Mouse (Mus musculus): ENCODE results near the gene Tent2. TPM values are rescaled to one million over a fixed set of nuclear protein-coding genes. Genes with fewer than 3 reads are reported as not detected.

The Tent2 gene
- polyA plus RNA-seq (2015; fragmentation: Nextera tagmentation; extraction: Ambion mirVana): 52.6 and 55.4 TPM in 2 replicates

DNA sequence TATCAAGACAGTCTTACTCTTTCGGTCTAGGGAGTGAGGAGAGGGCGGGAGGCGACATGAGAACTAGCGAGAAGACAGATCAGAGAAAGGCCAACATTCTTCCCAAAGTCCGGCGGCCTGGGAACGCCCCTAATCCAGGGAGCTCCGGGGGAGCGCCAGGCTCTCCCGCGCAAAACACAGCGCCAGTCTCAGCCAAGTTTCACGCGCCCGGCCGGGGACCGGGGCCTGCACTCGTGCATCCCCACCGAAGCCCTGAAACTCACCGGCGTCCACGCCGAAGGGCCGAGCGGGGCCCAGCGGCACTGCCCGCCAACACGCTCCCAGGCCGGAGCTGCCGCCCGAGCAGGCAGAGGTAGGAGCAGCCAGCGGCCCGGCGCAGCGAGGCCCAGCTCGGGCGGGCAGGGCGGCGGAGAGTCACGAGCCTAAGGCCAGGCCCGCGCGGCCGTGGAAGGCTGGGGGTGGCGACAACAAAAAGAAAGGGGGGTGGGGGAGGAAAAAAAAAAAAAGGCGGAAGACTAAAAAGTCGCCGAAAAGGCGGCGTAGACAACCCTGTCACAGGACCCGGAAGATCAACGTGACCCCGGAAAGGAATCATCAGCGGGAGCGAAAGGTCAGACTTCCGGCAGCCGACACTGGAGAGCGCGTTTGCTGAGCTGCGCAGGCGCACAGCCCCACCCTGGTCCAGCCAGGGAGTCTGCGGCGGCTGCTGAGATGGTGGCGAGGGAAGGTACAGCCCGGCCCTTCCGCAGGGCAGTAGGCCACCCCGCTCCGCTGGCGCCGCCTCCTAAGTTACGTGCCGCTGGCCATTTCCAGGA is at the start of gene Tent2:
Tent2 (minus strand) TSS at position 555 of the 815 bp plus-strand sequence.
- H3K36me3 ChIP-seq (ENCODE audit: control insufficient read depth, insufficient read depth, low read length): no peaks in the 10 kb centered on the region
- H3K4me1 ChIP-seq (replicated peaks; ENCODE audit: control insufficient read depth, insufficient read depth, low read length): peaks cover 16% of the 10 kb centered on the region
- ATAC-seq (ENCODE audit: low read depth): peak; percentile 99
- H3K4me2 ChIP-seq (ENCODE audit: low read depth, low read length): peak within 1 kb of the TSS; percentile 76
- H3K4me3 ChIP-seq (ENCODE audit: low read length): peak within 1 kb of the TSS; percentile 83
- peak within 1 kb of the TSS; percentile 97 for H3K27ac ChIP-seq (ENCODE audit: low read length)
- WGBS: under 1% methylated on average over 66 of the region's 72 CpGs
- H3K27me3 ChIP-seq (ENCODE audit: control insufficient read depth, insufficient read depth, low read depth, low read length): no peaks in the 10 kb centered on the region
- no peaks in the 10 kb centered on the region for H3K9me3 ChIP-seq (ENCODE audit: control insufficient read depth, low read length)
- H3K9ac ChIP-seq (ENCODE audit: low read length): peak within 1 kb of the TSS; percentile 97

DNA sequence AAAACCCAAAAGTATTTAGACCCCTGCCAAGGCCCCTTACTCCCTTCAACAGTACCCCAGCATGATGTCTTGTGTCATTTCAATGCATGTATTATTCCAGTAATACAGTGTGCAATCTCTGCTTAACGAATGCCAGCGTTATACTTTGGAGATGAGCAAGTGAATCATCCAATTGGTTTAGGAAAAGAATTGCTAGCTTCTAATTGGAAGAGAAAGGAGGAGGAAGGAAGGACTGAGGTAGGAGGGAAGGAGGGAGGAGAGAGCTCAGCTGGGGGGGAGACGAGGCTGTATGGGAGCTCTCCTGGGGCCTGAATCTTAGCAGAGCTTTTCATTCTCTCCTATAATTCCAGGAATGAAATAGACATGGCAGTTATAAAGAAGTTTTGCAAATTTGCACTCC is 49.0 kb upstream of the Tent2 start:
- no peaks in the 10 kb centered on the region for H3K27me3 ChIP-seq (ENCODE audit: control insufficient read depth, insufficient read depth, low read depth, low read length)
- ATAC-seq (ENCODE audit: low read depth): no peak
- WGBS: 82% methylated on average over 3 of the region's 3 CpGs
- peaks cover 3% of the 10 kb centered on the region; the same call in 1 of the 2 replicates for H3K4me1 ChIP-seq (replicated peaks; ENCODE audit: control insufficient read depth, insufficient read depth, low read length)
- H3K4me3 ChIP-seq (ENCODE audit: low read length): no peak overlapping the region
- no peaks in the 10 kb centered on the region for H3K9me3 ChIP-seq (ENCODE audit: control insufficient read depth, low read length)
- no peak overlapping the region for H3K9ac ChIP-seq (ENCODE audit: low read length)
- H3K27ac ChIP-seq (ENCODE audit: low read length): no peak overlapping the region
- no peaks in the 10 kb centered on the region for H3K36me3 ChIP-seq (ENCODE audit: control insufficient read depth, insufficient read depth, low read length)
- no peak overlapping the region for H3K4me2 ChIP-seq (ENCODE audit: low read depth, low read length)

DNA sequence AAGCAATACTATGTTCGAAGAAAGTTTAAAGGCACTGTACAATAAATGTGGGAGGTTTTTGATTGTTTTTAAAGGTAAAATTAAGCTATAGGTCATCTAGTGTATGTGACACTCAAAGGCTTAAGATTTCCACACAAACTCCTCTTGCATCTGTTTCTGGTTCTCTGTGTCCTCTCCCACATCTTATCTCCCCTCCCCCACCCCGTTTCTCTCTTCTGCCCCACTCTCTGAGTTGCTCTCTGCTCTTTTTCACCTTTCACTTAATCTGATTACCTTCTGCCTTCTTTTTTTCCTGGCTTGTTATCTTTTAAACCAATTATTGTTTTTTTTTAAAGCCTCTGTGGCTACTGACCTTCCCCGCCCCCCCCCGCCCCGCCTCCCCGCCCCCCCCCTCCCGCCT is 47.4 kb upstream of the Tent2 start:
- Histone ChIP-seq H3K27me3 (ENCODE audit: control insufficient read depth, insufficient read depth, low read depth, low read length) (no peaks in the 10 kb centered on the region), H3K9ac (ENCODE audit: low read length) (no peak overlapping the region), H3K4me1 (replicated peaks; ENCODE audit: control insufficient read depth, insufficient read depth, low read length) (peaks cover 3% of the 10 kb centered on the region; the same call in 1 of the 2 replicates), H3K36me3 (ENCODE audit: control insufficient read depth, insufficient read depth, low read length) (no peaks in the 10 kb centered on the region), H3K27ac (ENCODE audit: low read length) (no peak overlapping the region), H3K9me3 (ENCODE audit: control insufficient read depth, low read length) (no peaks in the 10 kb centered on the region), H3K4me3 (ENCODE audit: low read length) (no peak overlapping the region), H3K4me2 (ENCODE audit: low read depth, low read length) (no peak overlapping the region)
- no peak for ATAC-seq (ENCODE audit: low read depth)
- 48% methylated on average over 2 of the region's 7 CpGs for WGBS

DNA sequence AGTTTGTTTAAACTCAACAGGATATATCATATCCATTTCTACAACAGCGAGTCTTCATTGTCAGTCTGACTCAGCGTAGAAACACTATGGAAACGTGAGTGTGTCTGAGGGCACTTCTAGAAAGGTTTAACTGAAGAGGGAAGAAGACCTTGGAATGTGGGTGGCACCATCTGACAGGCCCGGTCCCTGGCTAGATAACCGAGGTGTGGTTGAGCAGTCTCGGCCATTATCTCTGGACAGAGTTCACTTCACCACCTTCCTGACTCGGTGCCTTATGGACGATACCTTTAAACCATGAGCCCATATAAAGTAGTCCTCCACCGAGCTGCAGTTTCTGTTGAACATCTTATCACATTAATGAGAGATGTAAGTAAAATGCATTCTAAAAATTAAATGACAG is 46.9 kb upstream of the Tent2 start:
- Histone ChIP-seq H3K4me3 (ENCODE audit: low read length) (no peak overlapping the region), H3K4me1 (replicated peaks; ENCODE audit: control insufficient read depth, insufficient read depth, low read length) (peaks cover 3% of the 10 kb centered on the region; the same call in 1 of the 2 replicates), H3K36me3 (ENCODE audit: control insufficient read depth, insufficient read depth, low read length) (no peaks in the 10 kb centered on the region), H3K9ac (ENCODE audit: low read length) (no peak overlapping the region), H3K27me3 (ENCODE audit: control insufficient read depth, insufficient read depth, low read depth, low read length) (no peaks in the 10 kb centered on the region), H3K9me3 (ENCODE audit: control insufficient read depth, low read length) (no peaks in the 10 kb centered on the region), H3K27ac (ENCODE audit: low read length) (no peak overlapping the region), H3K4me2 (ENCODE audit: low read depth, low read length) (no peak overlapping the region)
- 43% methylated on average over 9 of the region's 9 CpGs for WGBS
- no peak for ATAC-seq (ENCODE audit: low read depth)

DNA sequence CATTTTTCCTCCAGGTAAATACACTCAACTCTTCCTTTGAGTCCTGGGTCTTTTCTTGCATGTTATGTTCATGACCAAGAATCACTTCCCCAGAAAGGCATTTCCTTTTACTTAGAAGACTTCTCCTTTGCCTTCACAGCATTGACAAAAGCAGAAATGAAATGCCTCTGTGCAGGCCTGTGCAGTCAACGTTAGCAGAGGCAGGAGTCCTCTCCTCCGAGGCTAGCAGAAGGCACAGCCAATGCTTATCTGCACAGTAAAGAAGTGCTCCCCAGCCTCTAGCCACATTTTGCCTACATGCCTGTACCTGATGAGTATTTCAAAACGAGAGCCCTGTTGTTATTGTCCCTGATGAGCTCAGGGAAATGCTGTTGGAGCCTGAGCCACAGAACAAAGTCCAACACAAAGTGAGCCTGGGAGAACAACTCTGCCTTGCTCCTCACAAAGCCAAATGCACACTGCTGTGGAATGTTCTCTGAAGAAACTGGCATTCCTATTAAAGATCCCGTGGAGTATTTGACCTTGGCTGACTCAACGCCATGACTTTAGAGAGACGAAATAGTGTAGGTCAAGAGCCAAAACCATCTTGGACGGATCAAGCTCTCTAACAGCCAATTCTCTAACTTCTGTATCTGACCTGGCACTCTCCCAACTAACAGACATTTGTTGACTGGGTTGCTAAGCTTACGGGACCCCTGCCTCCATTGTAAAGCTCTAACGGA is 45.7 kb upstream of the Tent2 start:
- ATAC-seq (ENCODE audit: low read depth): peak; percentile 95
- H3K36me3 ChIP-seq (ENCODE audit: control insufficient read depth, insufficient read depth, low read length): no peaks in the 10 kb centered on the region
- no peak overlapping the region for H3K9ac ChIP-seq (ENCODE audit: low read length)
- peaks cover 3% of the 10 kb centered on the region; the same call in 1 of the 2 replicates for H3K4me1 ChIP-seq (replicated peaks; ENCODE audit: control insufficient read depth, insufficient read depth, low read length)
- H3K9me3 ChIP-seq (ENCODE audit: control insufficient read depth, low read length): no peaks in the 10 kb centered on the region
- H3K4me2 ChIP-seq (ENCODE audit: low read depth, low read length): no peak overlapping the region
- H3K27me3 ChIP-seq (ENCODE audit: control insufficient read depth, insufficient read depth, low read depth, low read length): no peaks in the 10 kb centered on the region
- 40% methylated on average over 9 of the region's 9 CpGs for WGBS
- H3K4me3 ChIP-seq (ENCODE audit: low read length): no peak overlapping the region
- H3K27ac ChIP-seq (ENCODE audit: low read length): peak overlapping the region; percentile 36; the same call in 1 of the 2 replicates

DNA sequence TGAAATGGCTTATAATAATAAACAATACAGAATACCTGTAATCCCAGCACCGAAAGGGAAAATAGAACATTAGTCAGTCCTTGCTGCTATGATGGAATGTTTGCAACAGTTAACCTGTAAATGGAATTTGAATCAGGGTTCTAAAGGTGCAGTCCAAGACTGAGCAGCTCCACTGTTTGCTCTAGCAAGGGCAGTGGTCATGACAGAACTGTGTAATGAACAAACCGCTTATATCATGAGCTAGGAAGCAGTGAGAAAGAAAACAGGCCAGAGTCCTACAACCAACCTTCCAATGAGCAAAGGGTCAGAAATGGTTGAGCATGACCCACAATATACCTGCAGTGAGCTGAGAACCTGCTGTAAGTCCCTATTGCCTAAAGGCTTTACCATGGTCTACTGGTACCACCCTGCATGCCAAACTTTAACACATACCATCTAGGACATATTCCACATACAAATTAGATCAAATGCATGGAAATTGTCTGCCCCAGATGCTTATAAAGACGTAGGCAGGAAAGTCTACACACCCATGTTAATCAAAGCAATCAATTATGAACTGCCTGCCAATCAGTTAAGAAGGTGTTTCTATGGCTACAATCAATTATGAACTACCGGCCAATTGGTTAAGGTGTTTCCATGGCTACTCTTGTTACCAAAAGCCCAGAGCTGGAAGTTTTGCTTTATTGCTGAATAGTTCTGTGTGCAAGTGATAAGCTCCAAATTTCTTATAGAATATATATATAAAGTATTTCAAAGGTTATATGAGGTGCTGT is 42.3 kb upstream of the Tent2 start:
- 84% methylated on average over 4 of the region's 4 CpGs for WGBS
- ATAC-seq (ENCODE audit: low read depth): no peak
- Histone ChIP-seq H3K36me3 (ENCODE audit: control insufficient read depth, insufficient read depth, low read length) (no peaks in the 10 kb centered on the region), H3K9me3 (ENCODE audit: control insufficient read depth, low read length) (no peaks in the 10 kb centered on the region), H3K9ac (ENCODE audit: low read length) (no peak overlapping the region), H3K4me1 (replicated peaks; ENCODE audit: control insufficient read depth, insufficient read depth, low read length) (peaks cover 3% of the 10 kb centered on the region; the same call in 1 of the 2 replicates), H3K27ac (ENCODE audit: low read length) (no peak overlapping the region), H3K4me3 (ENCODE audit: low read length) (no peak overlapping the region), H3K27me3 (ENCODE audit: control insufficient read depth, insufficient read depth, low read depth, low read length) (no peaks in the 10 kb centered on the region), H3K4me2 (ENCODE audit: low read depth, low read length) (no peak overlapping the region)

DNA sequence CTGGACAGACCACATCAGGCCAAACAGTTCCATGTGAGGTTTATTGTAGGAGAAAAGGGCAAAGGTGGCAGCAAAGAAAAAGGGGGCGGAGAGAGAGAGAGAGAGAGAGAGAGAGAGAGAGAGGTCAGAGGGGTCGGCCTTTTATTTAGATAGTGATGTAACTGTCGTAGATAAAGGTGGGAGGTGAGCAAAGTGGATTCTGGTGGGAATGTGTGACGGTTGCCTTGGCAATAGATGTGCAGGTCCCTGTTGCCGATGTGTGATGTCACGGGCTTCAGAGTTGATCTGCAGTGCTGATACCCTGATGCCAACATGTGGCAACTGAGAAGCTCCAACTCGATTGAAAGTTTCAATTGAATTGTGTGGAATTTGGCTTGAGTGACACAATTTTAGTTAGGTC is 40.1 kb upstream of the Tent2 start:
- no peak overlapping the region for H3K9ac ChIP-seq (ENCODE audit: low read length)
- no peaks in the 10 kb centered on the region for H3K9me3 ChIP-seq (ENCODE audit: control insufficient read depth, low read length)
- H3K36me3 ChIP-seq (ENCODE audit: control insufficient read depth, insufficient read depth, low read length): no peaks in the 10 kb centered on the region
- H3K4me2 ChIP-seq (ENCODE audit: low read depth, low read length): no peak overlapping the region
- H3K4me3 ChIP-seq (ENCODE audit: low read length): no peak overlapping the region
- no peaks in the 10 kb centered on the region for H3K4me1 ChIP-seq (replicated peaks; ENCODE audit: control insufficient read depth, insufficient read depth, low read length)
- no peak for ATAC-seq (ENCODE audit: low read depth)
- 71% methylated on average over 7 of the region's 7 CpGs for WGBS
- no peak overlapping the region for H3K27ac ChIP-seq (ENCODE audit: low read length)
- no peaks in the 10 kb centered on the region for H3K27me3 ChIP-seq (ENCODE audit: control insufficient read depth, insufficient read depth, low read depth, low read length)

DNA sequence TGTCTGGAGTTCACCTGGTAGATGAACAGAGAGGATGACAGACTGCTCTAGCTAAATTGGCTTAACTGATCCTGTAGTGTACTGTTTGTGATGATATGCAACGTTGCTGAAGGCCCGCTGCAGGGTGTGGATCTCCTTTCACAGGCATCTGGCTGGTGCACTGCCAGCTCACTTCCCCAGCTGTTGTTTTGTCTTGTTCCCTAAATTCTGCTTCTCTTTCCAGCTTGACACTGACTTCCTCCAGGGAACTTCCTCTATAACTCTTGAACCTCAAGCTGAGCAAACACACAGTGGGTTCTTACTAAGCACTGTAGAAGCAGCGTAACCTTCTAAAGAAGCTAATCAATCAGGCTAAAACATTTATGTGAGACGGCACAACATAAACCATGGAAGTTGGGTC is 38.8 kb upstream of the Tent2 start:
- no peaks in the 10 kb centered on the region for H3K27me3 ChIP-seq (ENCODE audit: control insufficient read depth, insufficient read depth, low read depth, low read length)
- H3K4me2 ChIP-seq (ENCODE audit: low read depth, low read length): no peak overlapping the region
- no peaks in the 10 kb centered on the region for H3K36me3 ChIP-seq (ENCODE audit: control insufficient read depth, insufficient read depth, low read length)
- H3K4me1 ChIP-seq (replicated peaks; ENCODE audit: control insufficient read depth, insufficient read depth, low read length): no peaks in the 10 kb centered on the region
- 43% methylated on average over 4 of the region's 4 CpGs for WGBS
- no peak overlapping the region for H3K9ac ChIP-seq (ENCODE audit: low read length)
- H3K9me3 ChIP-seq (ENCODE audit: control insufficient read depth, low read length): no peaks in the 10 kb centered on the region
- H3K4me3 ChIP-seq (ENCODE audit: low read length): no peak overlapping the region
- no peak overlapping the region for H3K27ac ChIP-seq (ENCODE audit: low read length)
- ATAC-seq (ENCODE audit: low read depth): no peak

DNA sequence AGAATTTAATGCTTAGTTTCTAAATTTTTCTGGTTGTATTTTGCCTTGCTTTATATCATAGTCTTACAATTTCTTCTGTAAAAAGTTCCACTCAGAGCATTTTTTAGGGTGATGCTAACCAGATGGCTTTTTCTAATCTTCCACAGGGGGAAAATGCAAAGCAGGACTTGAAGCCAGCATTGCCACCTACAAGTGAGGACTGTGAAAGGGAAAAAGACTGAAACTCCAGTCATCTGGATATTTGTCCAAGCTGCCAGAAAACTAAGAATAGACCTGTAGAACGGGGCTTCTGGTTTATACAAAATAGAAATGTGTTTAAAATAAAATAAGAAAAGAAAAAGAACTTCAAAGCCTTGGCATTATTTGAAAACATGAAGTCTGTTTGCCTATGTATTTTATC is 19.6 kb upstream of the Tent2 start:
- Histone ChIP-seq H3K36me3 (ENCODE audit: control insufficient read depth, insufficient read depth, low read length) (no peaks in the 10 kb centered on the region), H3K27ac (ENCODE audit: low read length) (no peak overlapping the region), H3K4me3 (ENCODE audit: low read length) (no peak overlapping the region), H3K4me1 (replicated peaks; ENCODE audit: control insufficient read depth, insufficient read depth, low read length) (no peaks in the 10 kb centered on the region), H3K27me3 (ENCODE audit: control insufficient read depth, insufficient read depth, low read depth, low read length) (no peaks in the 10 kb centered on the region), H3K4me2 (ENCODE audit: low read depth, low read length) (no peak overlapping the region), H3K9ac (ENCODE audit: low read length) (no peak overlapping the region), H3K9me3 (ENCODE audit: control insufficient read depth, low read length) (no peaks in the 10 kb centered on the region)
- 57% methylated on average over 1 of the region's 1 CpGs for WGBS
- no peak for ATAC-seq (ENCODE audit: low read depth)

Measured in lung, embryonic 16.5 days (tissue).